Mouse (Mus musculus) bone marrow macrophage, adult 2 months (primary cell): Measurements from ENCODE around the gene Tor4a.

Experiments
- CTCF ChIP-seq: IDR thresholded peaks from 2 replicates; pipeline ENCODE4 v1.5.1; 2012; ENCODE audit warnings: low read depth, mild to moderate bottlenecking, low read length, moderate library complexity
- POLR2A ChIP-seq: IDR thresholded peaks from 2 replicates; pipeline ENCODE4 v1.6.1; 2012; ENCODE audit warnings: mild to moderate bottlenecking, low read depth, low read length, borderline replicate concordance

GRCm38 (mm10) chr2:25193330-25193770, 3.3 kb downstream of the Tor4a start:
- peak; percentile 64 for TF ChIP-seq CTCF
- no peak for TF ChIP-seq POLR2A
